Mouse (Mus musculus) adrenal gland, postnatal 4 days (tissue): ENCODE results near the gene Chst8. TPM values are rescaled to one million over a fixed set of nuclear protein-coding genes. Genes with fewer than 3 reads are reported as not detected.

Experiments used
- DNase-seq, 2 experiments: peaks; one replicate each; pipeline ENCODE4 v3.0.0; 2021 to 2022; ENCODE audit warnings: low spot score in 2 of 2, mixed read lengths in 2 of 2
- total RNA-seq, 2 experiments: library from RNA; stranded (reverse); gene quantifications; 2 replicates each; pipeline ENCODE4 v1.2.3; 2021

Gene Chst8
- total RNA-seq, 2 experiments from 2014 or later = 8.5 to 14.8 TPM

- no peak for DNase-seq
These were observed 93.9 kb downstream of the Chst8 start for GRCm38 (mm10) chr7:34718651-34719050.

- no peak for DNase-seq
These were observed 95.2 kb downstream of the Chst8 start for GRCm38 (mm10) chr7:34717161-34717810.

- DNase-seq = no peak
These were observed 97.6 kb downstream of the Chst8 start for GRCm38 (mm10) chr7:34714848-34715460.

GRCm38 (mm10) chr7:34709111-34709510 lies 103.4 kb downstream of the Chst8 start:
- no peak for DNase-seq

GRCm38 (mm10) chr7:34704401-34704800 lies 108.1 kb downstream of the Chst8 start:
- DNase-seq = no peak

- no peak for DNase-seq
These were observed 109.1 kb downstream of the Chst8 start for GRCm38 (mm10) chr7:34703437-34703836.

- peak in 1 of 2 experiments; percentile 15 for DNase-seq
These were observed 109.7 kb downstream of the Chst8 start for GRCm38 (mm10) chr7:34702718-34703351.

GRCm38 (mm10) chr7:34699888-34700287 lies 112.6 kb downstream of the Chst8 start:
- no peak for DNase-seq

GRCm38 (mm10) chr7:34698221-34698620 lies 114.3 kb downstream of the Chst8 start:
- no peak for DNase-seq

- DNase-seq = no peak
These were observed 116.4 kb downstream of the Chst8 start for GRCm38 (mm10) chr7:34696086-34696485.

GRCm38 (mm10) chr7:34694898-34695297 lies 117.6 kb downstream of the Chst8 start:
- no peak for DNase-seq

GRCm38 (mm10) chr7:34693916-34694315 lies 118.6 kb downstream of the Chst8 start:
- no peak for DNase-seq

- DNase-seq = no peak
These were observed 119.4 kb downstream of the Chst8 start for GRCm38 (mm10) chr7:34693072-34693471.

GRCm38 (mm10) chr7:34690111-34690510 lies 122.4 kb downstream of the Chst8 start:
- no peak for DNase-seq

- no peak for DNase-seq
These were observed 123.5 kb downstream of the Chst8 start for GRCm38 (mm10) chr7:34689028-34689427.

GRCm38 (mm10) chr7:34685801-34686200 lies 126.7 kb downstream of the Chst8 start:
- no peak for DNase-seq

- no peak for DNase-seq
These were observed 127.3 kb downstream of the Chst8 start for GRCm38 (mm10) chr7:34685176-34685575.

GRCm38 (mm10) chr7:34680771-34681421 lies 131.6 kb downstream of the Chst8 start:
- DNase-seq = no peak

- DNase-seq = no peak
These were observed 132.6 kb downstream of the Chst8 start for GRCm38 (mm10) chr7:34679886-34680285.

GRCm38 (mm10) chr7:34675831-34676514 lies 136.5 kb downstream of the Chst8 start:
- DNase-seq = peak; percentile 49 to 51

- DNase-seq = no peak
These were observed 137.3 kb downstream of the Chst8 start for GRCm38 (mm10) chr7:34675120-34675790.
